Mouse (Mus musculus) CH12F3 (cell line): ENCODE results near the gene Glmp.
"Not testable (repeated sequence)": the region's sequence is repeated elsewhere in the genome, so short reads cannot be mapped to it uniquely, and the experiment has no call there.

Experiments
- in situ Hi-C: fragments of 300-500 bp; cut with MboI; formaldehyde crosslinking; loops from 2 replicates; pipeline ENCODE4 v1.14.3; 2020; ENCODE audit warnings: low sequenced_read_pairs

The Glmp gene

DNA sequence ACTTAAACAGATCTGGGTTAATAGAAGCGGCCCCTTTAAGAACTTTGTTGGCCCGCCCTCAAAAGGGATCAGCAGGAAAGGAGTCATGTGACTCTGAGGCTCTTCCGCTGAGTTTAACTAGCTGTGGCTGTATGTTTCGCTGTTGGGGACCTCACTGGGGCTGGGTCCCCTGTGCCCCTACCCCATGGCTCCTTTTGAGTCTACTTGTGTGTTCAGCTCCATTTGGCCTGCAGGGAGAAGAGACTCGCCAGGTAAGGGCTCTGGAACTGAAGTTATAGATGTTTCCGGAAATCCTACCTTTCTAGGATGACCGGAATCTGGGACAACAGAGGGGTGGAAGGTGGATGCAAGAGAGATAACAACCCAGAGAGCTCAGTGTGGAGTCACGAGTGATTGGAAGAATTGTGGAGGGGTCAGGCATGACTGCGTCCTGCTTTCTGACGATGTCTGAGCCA, at the start of gene Glmp:
Gene Glmp, plus strand, starts transcription at position 73 of the 455 bp plus-strand sequence.
- in situ Hi-C loops = no loop called here

GRCm38 (mm10) chr3:88276121-88276520, 48.7 kb upstream of the Glmp start:
- in situ Hi-C loops = no loop called here

GRCm38 (mm10) chr3:88276529-88277143, 48.2 kb upstream of the Glmp start:
- in situ Hi-C loops = no loop called here

DNA sequence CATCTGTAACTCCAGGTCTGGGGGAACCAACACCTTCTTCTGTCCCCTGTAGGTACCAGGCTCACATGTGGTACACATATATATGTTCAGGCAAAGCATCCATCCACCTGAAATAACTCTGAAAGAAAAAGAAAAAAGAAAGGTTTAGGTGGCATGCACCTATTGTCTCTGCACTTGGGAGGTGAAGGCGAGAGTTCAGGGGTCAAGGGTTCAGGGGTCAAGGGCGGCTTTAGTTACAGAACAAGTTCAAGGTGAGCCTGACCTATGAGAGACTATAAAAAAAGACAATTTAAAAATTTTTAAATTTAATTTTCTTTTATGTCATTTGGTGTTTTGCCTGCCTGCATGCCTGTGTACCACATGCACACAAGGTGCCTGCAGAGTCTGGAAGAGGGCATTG, 44.8 kb upstream of the Glmp start:
- in situ Hi-C loops = no loop called here

GRCm38 (mm10) chr3:88281141-88281916, 43.5 kb upstream of the Glmp start:
- in situ Hi-C loops = not testable (repeated sequence)

DNA sequence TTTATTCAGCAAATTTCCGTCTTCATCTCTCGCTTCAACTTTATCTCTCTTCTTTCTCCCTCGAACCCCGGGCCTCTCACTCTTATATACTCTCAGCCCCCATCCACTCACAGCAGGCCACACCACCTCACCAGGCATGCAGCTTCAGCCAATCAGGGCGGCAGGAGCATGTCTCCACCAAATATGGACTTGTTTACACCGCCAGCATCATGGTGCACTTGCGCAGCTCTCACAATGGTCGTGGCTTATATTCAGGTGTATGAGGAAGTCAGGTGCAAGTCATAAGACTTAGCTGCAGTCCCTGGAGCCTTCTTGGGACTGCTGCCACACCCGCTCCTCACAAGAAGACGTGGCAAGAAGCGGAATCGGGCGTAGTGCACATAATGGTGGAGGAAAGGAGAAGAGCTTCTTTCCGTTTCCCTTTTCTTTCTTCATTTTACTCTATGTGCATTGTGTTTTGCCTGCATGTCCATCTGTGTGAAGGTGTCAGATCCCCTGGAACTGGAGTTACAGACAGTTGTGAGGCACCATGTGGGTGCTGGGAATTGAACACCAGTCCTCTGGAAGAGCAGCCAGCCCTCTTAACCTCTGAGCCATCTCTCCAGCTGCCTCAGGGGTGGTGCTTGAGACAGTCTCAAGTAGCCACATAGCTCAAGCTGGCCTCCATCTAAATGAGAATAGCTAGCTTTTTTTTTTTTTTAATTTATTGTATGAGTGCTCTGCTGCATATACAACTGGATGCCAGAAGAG, 39.8 kb upstream of the Glmp start:
- in situ Hi-C loops = not testable (repeated sequence)

DNA sequence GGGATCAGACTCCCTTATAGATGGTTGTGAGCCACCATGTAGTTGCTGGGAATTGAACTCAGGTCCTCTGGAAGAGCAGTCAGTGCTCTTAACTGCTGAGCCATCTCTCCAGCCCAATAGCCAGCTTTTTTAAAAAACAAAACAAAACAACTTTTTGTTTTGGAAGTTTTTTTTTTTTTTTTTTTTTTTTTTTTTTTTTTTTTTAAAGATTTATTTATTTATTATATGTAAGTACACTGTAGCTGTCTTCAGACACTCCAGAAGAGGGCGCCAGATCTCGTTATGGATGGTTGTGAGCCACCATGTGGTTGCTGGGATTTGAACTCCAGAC, 39.3 kb upstream of the Glmp start:
- in situ Hi-C loops = not testable (repeated sequence)

DNA sequence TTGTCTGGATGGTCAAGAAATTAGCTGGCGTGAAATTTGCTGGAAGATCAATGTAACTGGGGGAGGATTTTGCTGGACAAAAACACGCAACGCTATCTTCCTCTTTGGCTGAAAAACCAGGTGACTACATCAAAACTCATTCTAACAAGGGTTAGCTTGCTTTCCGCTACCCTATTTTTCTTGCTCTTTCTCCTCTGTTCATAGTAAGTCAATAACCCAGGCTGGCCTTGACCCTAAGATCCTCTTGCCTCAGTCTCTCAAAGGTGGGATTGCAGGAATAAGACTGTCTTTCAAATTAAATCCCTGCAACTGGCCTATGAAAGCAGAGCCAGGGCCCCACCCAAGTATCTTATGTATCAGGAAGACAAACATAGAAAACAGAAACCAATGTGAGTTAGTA, 37.7 kb upstream of the Glmp start, which contains the start of gene Gm38392:
Gene Gm38392, minus strand, starts transcription at position 101 of the 400 bp plus-strand sequence.
- in situ Hi-C loops = no loop called here

DNA sequence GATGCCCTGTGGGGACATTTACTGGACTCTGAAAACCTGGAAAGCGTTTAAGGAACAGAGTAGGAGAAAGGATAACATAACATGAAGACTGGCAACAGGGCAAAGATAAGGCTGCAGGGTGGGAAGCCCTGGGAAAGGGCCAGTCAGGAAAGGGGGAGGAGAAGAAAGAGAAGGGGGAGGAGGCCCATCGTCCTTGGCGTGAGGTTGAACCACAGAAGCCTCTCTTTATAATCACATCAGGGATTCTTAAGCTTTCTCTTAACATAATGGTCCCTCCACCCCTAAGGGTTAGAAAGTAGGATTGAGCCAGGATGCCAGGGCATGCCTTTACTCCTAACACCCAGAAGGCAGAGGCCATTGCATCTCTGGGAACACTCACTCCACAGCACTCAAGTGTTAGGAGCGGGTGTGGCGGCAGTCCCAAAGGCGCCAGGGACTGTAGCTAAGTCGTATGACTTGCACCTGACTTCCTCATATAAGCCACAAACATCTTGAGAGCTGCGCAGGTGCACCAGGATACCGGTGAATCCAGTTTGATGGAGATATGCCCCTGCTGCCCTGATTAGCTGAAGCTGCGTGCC, 36.6 kb upstream of the Glmp start:
- in situ Hi-C loops = not testable (repeated sequence)

DNA sequence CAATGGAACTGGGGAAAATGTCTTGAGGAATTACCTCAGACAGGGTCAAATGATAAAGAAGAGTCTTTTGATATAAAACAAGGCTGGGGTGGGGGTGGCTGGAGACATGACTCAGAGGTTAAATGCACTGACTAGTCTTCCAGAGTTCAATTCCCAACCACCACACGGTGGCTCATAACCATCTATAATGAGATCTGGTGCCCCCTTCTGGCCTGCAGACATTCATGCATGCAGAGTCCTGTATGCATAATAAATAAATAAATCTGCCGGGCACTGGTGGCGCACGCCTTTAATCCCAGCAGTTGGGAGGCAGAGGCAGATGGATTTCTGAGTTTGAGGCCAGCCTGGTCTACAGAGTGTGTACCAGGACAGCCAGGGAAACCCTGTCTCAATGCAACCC, 32.9 kb upstream of the Glmp start:
- in situ Hi-C loops = no loop called here

- in situ Hi-C loops = not testable (repeated sequence)
These were observed 29.6 kb upstream of the Glmp start for GRCm38 (mm10) chr3:88295272-88295671.

DNA sequence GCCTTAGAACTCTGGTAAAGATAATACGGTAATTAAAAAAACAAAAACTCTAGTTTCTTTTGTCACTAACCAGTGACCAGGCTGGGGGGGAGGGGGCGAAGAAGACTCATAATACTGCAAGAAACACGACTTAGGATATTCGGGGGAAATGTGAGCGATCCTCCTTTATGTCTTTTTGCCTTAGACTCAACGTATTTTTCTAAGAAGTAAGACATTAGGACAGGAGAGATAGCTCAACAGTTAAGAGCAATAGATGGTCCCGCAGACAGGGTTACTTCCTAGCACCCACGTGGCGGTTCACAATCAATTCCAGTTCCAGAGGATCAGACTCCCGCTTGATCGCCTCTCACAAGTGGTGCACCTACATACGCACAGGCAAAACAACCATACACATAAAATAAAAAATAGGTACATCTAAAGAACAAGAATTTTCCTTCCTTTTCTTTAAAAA, 28.7 kb upstream of the Glmp start:
- in situ Hi-C loops = no loop called here

DNA sequence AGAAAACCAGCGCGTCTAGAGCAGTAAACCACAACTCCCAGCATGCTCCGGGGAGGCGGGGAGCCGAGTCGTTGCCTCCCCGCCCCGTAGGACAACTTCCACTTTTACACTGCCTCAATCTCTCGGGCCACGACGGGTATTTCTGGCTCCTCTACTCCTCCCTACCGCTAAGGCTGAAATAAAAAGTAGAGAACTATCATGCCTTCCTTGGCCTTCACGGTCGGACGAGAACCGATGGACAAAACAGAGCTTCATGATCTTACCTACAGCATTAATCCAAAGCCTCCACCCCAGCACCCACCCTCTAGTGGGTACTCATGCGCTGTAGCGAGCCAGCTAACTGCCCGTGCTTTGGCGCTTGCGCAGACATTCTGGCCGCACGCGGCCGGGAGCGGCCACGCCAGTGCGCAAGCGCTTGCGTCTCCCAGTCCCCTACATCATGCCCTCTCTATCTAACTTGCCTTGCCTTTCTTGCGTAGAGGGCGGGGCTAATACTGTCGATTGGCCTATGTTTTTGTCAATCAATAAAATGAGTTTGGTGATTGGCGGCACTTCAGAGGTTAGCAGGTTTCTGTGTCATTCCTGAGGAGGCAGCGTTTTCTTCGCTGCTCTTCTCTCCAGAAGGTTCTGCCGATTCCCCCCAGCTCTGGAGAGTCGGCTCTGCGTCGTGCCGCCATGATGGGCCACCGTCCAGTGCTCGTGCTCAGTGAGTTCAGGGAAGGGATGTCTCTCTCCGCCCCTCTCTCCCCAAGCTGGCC, 28.1 kb upstream of the Glmp start, which contains the start of the genes Tsacc and Cct3:
Gene Tsacc, minus strand, starts transcription at position 439 of the 758 bp plus-strand sequence.
Gene Cct3, plus strand, starts transcription at position 556 of the 758 bp plus-strand sequence.
- in situ Hi-C loops = no loop called here

GRCm38 (mm10) chr3:88297321-88297851, 27.4 kb upstream of the Glmp start:
- in situ Hi-C loops = no loop called here

GRCm38 (mm10) chr3:88299172-88299571, 25.7 kb upstream of the Glmp start:
- in situ Hi-C loops = no loop called here

- in situ Hi-C loops = no loop called here
These were observed 4.1 kb downstream of the Glmp start for GRCm38 (mm10) chr3:88328956-88329355.

- in situ Hi-C loops = no loop called here
These were observed 6.5 kb downstream of the Glmp start for GRCm38 (mm10) chr3:88331282-88331681.

- in situ Hi-C loops = no loop called here
These were observed 9.3 kb downstream of the Glmp start for GRCm38 (mm10) chr3:88334029-88334658.

DNA sequence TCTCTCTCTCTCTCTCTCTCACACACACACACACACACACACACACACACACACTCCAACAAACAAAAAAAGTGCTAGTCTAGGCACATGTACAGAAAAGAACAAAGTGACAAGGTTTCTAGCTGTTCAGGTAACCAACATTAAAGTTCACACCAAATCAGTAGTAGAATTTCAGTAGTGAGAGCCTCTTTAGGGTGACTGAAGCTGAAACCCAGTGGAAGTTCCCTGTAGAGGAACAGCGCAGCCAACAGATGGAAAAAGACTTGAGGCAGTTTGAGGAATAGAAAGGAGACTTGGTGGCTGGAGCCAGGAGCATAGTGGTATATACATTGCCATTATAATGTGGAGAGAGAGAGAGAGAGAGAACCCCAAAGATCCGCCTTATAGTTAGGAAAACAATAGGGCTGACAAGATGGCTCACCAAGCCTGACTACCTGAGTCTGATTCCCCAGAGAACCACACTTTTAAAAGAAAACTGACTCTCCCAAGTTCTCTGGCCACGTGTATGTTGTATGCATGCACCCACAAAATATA, 10.1 kb downstream of the Glmp start:
- in situ Hi-C loops = no loop called here
